Mouse (Mus musculus): Measurements from ENCODE around the gene Cdcp1. TPM values are rescaled to one million over a fixed set of nuclear protein-coding genes. Genes with fewer than 3 reads are reported as not detected.

Cdcp1 gene
- total RNA-seq, 2 experiments from 2014 or later: 0.08 TPM; not detected in 1

DNA sequence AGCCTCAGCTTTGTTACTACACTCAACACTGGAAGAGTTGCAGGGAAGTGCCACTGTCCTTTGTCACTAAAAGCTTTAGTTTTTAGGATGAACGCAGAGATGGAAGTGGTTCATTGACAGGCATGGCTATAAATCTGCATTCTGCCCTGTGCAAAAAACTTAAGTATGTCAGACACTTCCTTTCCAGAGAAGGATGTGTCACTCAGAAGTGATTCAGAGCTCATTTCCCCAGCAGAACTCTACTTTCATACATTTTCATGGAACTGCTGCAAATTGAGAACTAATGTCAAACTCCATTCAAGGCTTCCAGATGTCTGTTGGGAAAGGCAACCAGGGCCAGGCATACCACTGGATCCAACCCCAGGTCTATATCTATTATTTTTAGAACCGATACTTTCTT, 27.6 kb downstream of the Cdcp1 start:
- H3K4me3 ChIP-seq: no peak overlapping the region
- no peak for TF ChIP-seq CTCF (conservative IDR thresholded peaks at IDR 0.05)
- DNase-seq (ENCODE audit: low spot score in 2 of 2): no peak
- H3K27ac ChIP-seq: no peak overlapping the region

DNA sequence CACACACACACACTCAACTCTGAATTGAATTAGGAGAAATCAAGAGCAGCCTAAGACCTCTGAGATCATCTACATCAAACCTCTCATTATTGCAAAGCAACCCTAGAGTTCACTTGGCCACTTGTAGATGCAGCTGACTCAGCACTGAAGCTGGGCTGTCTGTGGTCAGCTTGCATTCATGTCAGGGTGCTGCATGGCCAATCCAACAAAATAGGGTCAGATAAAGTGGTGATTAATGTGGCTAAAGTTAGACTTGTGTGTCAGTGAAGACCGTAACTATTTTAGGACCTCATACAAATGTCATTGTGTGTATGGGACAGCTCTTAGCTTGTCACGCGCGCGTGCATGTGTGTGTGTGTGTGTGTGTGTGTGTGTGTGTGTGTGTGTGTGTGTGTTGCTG, 28.2 kb downstream of the Cdcp1 start:
- no peak for DNase-seq (ENCODE audit: low spot score in 2 of 2)
- Histone ChIP-seq H3K4me3 (no peak overlapping the region), H3K27ac (no peak overlapping the region)
- TF ChIP-seq CTCF (conservative IDR thresholded peaks at IDR 0.05): no peak

DNA sequence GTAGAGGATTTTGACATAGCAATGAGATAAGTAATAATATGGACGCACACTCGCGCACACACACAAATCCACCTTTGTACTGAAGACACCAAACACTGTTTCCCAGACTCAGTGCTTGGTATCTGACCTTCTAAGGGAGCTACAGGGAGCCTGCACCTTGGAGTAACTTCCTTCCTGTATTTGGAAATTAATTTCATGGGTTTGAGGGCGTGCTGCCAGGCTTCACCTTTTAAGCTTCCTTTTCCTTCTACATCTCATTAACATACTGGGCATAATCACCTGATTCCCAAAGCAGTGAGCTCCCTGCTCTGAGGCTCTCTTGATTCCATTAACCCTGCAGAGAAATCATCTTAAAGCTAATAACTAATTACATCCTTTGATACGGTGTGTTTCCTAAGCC, 29.7 kb downstream of the Cdcp1 start:
- Histone ChIP-seq H3K4me3 (no peak overlapping the region), H3K27ac (no peak overlapping the region)
- TF ChIP-seq CTCF (conservative IDR thresholded peaks at IDR 0.05): no peak
- no peak for DNase-seq (ENCODE audit: low spot score in 2 of 2)

DNA sequence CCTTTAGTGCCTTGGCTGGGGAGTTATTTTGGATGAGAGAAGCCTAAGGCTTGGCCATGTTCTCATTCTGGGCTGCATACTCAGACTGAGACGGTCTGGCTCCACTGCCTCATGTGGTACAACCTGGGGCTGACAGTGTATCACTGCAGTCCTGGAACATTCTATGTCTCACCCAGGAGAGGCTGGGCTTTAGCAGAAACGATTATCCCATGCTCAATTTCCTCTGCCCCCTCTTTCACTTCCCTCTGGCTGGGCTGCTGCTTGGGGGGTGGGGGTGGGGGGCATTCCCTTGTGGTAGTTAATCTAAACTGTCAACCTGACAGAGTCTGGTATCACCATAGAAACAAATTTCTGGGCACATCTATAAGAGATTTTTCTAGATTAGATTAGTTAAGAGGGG, 30.3 kb downstream of the Cdcp1 start:
- Histone ChIP-seq H3K27ac (no peak overlapping the region), H3K4me3 (no peak overlapping the region)
- TF ChIP-seq CTCF (conservative IDR thresholded peaks at IDR 0.05): no peak
- DNase-seq (ENCODE audit: low spot score in 2 of 2): no peak

DNA sequence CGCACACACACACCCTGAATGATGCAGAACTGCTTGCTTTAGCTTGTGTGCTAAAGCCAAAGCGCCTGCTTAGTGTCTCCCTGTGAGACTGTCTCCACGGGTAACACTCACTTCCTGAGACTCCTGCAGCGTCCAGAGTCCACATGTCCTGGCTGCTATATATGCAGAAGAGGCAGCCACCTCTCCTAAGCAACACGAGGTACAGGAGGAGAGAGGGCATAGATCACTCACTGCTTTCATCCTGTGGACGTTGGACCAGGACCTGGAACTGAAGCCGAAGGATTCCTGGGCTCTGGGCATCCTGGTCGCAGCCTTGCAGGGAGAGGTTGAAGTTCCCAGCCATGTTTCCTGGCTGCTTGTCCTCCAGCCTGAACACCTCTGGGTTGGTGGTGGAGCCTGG, 32.6 kb downstream of the Cdcp1 start:
- Histone ChIP-seq H3K4me3 (no peak overlapping the region), H3K27ac (no peak overlapping the region)
- no peak for DNase-seq (ENCODE audit: low spot score in 2 of 2)
- no peak for TF ChIP-seq CTCF (conservative IDR thresholded peaks at IDR 0.05)

DNA sequence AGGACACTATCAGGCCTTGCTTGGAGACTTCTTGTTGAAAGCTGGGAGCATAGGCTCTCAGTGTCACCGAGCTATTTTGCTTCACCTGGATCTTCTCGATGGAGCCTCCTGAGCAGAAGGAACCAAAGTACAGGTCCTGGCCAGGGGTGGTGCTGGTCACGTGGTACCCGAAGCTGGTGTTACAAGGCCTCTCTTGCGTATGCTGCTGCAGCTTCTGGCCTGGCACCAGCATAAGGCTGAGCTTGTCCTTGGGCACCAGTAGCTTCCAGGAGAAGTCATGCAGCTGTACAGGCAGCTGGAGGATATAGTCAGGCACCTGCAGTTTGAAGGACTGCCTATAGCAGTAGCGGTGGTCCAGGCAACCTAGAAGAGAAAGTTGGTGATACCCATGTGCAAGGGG, 35.8 kb downstream of the Cdcp1 start:
- Histone ChIP-seq H3K27ac (no peak overlapping the region), H3K4me3 (no peak overlapping the region)
- no peak for TF ChIP-seq CTCF (conservative IDR thresholded peaks at IDR 0.05)
- DNase-seq (ENCODE audit: low spot score in 2 of 2): no peak

DNA sequence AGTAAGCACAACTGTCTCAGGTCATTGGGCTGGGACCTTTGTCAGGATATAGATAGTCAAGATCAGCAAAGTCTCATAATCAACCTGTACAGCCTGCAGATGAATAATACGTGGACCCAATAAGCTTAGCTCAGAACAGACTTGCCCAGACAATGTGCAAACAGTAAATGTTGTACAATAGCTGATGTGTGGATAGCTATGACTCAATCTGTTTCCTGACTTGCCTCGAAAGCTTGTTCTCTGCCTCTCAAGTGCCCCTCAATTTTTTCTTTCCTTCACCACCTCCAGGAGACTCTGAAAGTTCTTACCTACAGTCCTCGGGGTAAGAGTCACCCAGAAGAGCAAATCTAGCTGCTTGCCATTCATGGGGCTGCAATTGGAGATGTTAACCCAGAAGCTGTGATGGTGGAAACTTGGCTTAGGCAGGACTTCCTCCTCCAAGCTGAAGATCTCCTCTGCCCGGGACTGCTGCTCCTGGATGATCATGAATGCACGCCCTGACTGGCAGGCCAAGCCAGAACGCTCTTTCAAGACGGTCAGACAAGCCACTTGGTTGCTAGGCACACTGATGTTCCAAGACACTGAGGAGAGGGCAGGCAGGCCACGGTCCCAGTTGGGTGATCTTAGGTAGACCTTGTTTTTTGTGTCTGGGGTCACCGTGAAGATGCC, 38.3 kb downstream of the Cdcp1 start:
- H3K4me3 ChIP-seq: no peak overlapping the region
- no peak overlapping the region for H3K27ac ChIP-seq
- no peak for DNase-seq (ENCODE audit: low spot score in 2 of 2)
- TF ChIP-seq CTCF (conservative IDR thresholded peaks at IDR 0.05): no peak

DNA sequence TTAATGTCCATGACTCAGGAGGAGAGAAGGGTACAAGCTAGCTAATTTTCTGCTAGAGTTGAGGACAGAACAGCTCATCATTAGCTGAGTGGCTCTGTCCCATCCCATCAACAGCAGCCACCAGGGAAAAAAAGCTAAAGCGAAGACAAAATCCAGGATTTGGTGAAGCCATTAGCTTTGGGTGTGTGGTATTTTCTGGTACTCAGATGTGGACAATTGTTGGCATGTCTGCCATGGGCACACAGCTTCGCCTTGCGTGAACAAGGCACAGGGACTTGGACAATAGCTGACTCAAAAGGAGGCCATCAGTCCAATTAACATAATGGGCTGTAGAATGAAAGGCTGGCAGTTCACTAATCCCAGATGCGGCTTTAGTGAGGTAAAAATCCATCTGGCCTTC, 41.5 kb downstream of the Cdcp1 start:
- TF ChIP-seq CTCF (conservative IDR thresholded peaks at IDR 0.05): no peak
- DNase-seq (ENCODE audit: low spot score in 2 of 2): no peak
- Histone ChIP-seq H3K4me3 (no peak overlapping the region), H3K27ac (no peak overlapping the region)

DNA sequence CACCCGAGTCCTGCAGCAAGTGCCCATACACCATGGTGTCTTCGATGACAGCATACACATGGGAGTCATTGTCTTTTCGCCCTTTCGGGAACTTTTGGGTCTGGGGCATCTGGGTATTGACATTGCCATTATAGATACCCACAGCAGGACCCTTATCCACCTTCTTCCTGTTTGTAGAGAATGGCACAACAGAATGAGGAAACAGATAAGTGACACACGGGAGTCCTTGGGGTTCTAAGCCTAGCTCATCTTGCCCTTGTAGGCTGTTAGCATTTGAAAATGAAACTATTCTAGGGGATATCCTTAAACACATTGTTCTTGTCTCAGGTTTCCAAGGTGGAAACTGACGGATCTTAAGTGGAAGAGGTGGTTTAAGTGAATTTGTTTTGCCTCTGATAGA, 42.1 kb downstream of the Cdcp1 start:
- Histone ChIP-seq H3K4me3 (no peak overlapping the region), H3K27ac (no peak overlapping the region)
- DNase-seq (ENCODE audit: low spot score in 2 of 2): no peak
- no peak for TF ChIP-seq CTCF (conservative IDR thresholded peaks at IDR 0.05)

DNA sequence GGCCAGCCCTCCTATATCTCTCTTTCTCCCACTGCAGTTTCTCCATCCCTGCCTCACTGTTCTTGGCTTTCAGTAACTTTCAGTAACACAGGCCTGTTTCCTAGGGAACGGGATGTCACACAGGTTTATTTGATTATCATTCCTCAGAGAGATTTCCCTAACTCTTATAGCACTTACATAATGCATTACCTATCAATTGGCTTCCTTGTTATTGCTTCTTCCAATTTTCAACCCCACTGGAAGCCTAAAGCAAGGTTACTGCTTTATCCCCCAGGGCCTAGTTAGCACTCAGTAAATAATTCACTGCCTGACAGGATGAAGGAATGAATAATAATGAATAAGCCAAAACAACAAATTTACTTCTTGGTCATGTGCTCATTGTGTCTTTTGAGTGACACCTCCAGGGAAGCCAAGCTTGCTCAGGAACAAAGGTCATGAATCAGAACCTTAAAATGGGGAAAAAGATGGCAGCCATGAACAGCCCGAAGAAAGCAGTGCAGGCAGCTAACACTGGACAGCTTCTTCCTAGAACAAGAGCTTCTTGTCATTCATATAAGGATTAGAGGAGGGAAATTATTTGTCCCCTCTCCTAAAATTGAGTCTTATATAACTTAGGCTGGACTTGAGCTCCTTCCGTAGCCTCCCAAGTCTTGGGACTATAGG, 49.9 kb downstream of the Cdcp1 start:
- no peak overlapping the region for H3K27ac ChIP-seq
- no peak for TF ChIP-seq CTCF (conservative IDR thresholded peaks at IDR 0.05)
- no peak overlapping the region for H3K4me3 ChIP-seq
- no peak for DNase-seq (ENCODE audit: low spot score in 2 of 2)

DNA sequence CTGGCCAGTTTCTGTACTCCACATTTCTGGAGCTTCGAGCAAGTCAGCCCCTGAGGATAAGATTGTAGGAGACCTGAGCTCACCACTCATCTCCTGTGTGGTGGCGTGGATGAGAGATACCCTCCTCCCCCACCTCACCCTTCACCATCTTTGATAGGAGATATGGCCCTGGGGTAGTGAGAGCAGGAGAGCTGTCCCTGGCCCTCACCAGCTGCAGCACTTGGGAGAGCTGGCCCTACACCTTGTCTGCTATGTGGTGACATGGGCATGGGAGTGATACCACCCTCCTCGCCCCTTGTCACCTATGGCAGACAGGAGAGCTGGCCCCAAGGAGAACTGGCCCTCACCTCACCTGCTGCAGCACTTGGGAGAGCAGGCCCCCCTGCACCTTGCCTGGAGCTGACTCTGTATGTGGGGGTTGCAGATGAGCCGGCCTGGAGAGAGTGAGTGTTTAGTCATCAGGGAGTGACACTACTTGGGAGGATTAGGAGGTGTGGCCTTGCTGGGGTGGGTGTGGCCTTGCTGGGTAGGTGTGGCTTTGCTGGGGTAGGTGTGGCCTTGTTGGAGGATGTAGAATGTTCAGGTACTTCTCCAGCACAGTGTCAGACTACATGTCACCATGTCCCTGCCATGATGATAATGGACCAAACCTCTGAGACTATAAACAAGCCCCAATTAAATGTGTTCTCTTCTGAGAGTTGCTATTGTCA, 52.7 kb downstream of the Cdcp1 start:
- no peak overlapping the region for H3K27ac ChIP-seq
- TF ChIP-seq CTCF (conservative IDR thresholded peaks at IDR 0.05): no peak
- DNase-seq (ENCODE audit: low spot score in 2 of 2): no peak

DNA sequence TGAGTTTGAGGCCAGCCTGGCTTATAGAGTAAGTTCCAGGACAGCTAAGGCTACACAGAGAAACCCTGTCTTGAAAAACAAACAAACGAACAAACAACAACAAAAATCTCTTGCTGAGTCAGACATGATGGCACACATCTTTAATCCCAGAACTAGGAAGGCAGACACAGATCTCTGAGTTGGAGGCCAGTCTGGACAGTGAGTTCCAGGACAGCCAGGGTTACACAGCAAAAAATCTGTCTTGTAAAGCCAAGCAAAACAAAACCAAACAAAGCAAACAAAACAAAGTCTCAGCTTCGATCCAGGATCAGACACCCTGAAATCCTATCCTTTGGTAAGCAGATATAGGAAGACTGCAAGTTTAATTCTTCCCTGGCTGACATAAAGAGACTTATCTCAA, 54.0 kb downstream of the Cdcp1 start:
- Histone ChIP-seq H3K4me3 (no peak overlapping the region), H3K27ac (no peak overlapping the region)
- no peak for DNase-seq (ENCODE audit: low spot score in 2 of 2)
- no peak for TF ChIP-seq CTCF (conservative IDR thresholded peaks at IDR 0.05)

More for the DNA sequence above, 52.7 kb downstream of the Cdcp1 start:
- no peak overlapping the region for H3K4me3 ChIP-seq

DNA sequence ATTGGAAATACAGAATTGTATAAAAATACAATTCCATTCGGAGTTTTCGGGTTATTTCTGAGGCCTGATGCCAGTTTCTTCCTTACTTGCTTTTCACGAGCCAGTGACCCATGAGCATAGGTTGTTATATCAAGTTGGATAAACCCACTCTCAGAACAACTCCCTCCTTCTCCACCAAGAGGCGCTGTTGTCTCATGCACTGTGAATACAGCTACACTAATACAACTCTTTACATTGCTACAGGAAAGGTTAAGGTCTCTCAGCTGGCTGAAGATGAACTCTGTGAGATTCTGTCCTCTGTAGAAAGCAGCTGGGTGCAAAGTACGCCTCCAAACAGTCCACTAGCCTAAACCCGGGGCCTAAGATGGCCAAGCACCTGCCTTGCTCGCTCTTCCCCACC, 56.5 kb downstream of the Cdcp1 start:
- DNase-seq (ENCODE audit: low spot score in 2 of 2): peak; percentile 60 to 69
- TF ChIP-seq CTCF (conservative IDR thresholded peaks at IDR 0.05): peak; percentile 90
- no peak overlapping the region for H3K27ac ChIP-seq
- no peak overlapping the region for H3K4me3 ChIP-seq
